Mouse (Mus musculus): Measurements from ENCODE around the gene Insl3.

DNA sequence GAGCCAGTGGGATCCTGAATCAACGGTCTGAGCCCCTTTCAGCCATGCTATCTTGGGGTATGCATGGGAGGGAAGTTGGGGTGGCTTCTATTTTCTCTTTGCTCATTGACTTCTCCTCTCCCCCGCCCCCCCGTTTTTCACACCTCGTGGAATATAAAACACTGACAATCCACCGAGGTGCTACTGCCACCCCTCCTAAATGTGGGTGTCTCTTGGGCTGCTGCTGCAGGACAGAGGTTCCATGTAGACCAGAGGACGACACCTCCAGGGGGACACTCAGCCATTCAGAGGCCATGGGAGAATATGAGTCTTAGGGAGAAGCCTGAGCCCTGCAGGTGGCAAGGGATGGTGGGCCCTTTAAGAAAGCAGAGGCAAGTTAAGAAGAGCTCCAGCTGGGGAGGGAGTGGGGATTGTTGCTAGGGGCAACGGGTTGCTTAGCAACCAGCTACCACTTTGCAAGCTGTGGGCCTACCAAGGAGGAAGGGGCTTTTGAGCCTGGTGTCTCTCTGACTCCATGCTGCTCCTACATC is 31.0 kb downstream of the Insl3 start:
- TF ChIP-seq CTCF (conservative IDR thresholded peaks at IDR 0.05; ENCODE audit: insufficient read depth, insufficient read length, low read depth, low read length) (no peak), POLR2A (IDR thresholded peaks at IDR 0.05; ENCODE audit: low read depth, low read length) (no peak)

Measured in kidney, adult 2 months (tissue).